Mouse (Mus musculus) kidney, adult 18-20 months (tissue): ENCODE measurements at regions not wholly inside any gene's neighbourhood (a gene's known extent, or its start where the extent isn't known, plus 50 kb on each side); places are given as distances from the start of the nearest gene placed in this dataset.
"Not testable (repeated sequence)": the region's sequence is repeated elsewhere in the genome, so short reads cannot be mapped to it uniquely, and the experiment has no call there.

Experiments used
- DNase-seq: peaks from one replicate; pipeline ENCODE4 v3.0.0; 2021

DNA sequence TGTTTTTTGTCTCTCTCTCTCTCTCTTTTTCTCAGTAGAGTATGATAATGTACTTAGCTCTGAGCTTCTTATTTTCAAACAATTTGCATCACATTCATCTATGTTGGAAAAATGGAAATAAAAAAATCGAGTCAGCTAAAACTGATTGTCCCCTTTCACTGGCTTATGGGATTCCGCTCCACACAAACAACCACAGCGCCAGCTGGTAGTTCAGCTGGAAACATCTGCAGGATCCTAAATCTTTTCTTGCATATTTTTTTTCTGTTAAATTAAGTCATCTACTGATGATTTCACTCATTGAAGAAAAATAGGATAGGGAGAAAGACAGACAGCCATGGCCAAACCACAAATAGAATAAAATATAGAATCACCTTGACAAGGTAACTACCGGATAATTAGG is 414.8 kb downstream of the Ets1 start:
- DNase-seq: no peak

DNA sequence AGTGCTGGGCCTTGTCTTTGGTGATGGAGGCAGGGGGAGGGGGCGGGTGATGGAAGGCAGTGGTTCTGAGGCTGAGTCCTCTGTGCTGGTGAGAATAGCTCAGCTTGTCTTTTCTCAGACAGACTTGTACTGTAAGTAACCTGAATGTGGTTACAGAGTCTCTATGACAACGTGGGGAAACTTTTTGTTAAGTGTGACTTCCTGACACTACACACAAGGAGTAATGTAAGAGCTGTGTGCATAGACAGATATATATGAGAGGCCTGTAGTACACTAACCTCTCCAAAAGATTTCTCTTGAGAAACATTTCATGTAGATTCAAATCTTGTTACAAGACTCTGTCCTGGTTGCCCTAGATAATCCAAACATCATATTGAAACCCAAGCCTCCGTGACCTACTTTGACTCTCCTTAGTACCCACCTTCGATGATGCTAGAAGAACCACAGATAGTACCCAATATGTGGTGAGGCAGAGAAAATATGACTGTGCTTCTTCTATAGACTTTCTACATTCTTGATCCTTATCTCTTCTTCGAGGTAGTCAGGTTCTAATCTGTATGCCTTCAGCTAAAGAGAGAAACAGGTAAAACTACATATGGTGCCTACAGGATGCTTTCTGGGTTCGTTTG is 424.7 kb downstream of the Ets1 start:
- DNase-seq: no peak

DNA sequence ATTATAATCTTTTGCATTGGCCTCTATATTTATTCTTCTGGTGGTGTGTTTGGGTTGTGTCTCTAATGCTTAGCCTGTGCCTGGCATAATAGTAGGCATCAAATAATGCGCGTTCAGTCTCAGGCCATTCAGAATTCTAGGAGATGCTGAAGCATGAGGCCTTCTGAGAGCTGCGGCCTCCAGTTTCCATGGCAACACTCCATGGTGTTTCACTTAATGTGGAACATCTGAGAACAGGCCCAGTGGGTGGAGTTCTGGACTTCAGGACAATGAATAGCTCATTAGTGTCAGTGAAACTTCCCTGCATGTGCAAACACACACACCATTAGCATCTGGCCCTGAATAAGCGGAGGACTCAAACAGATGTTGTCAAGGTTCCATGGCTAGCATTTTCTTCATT is 426.5 kb downstream of the Ets1 start:
- DNase-seq: no peak

DNA sequence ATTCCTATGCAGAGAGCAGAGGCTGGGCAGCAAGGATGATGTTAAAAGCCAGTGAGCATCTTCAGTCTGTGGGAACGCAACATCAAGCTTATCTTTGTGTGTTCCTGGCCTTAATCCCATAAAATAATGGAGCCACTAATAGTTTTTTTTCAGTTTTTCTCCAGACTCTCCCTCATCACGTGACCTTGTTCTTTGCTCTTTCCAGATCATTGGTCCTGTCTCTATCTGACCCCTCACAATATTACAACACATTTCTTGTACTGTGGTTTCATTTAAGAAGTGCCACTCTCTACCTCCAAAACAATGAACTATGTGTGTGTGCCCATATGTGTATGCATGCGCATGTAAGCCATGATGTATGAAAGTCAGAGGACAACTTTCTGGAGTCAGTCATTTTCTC is 429.3 kb downstream of the Ets1 start:
- no peak for DNase-seq

DNA sequence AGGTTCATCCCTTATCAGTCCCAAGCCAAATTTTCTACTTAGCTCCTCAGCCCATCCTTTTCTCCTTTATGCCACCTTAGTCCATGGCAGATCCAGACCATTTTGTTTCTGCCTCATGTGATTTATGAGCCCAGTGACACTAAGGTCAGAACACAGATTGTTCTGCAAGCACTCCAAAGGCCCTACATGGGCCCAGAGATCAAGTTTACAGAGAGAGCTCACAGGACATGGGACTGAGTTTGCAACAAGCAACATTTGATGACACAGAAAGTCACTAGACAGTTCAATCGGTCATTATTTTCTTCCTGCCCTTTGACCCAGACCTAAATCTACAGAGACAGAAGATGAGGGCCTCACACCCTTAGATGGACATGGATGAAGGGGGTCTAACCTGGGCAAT is 431.5 kb downstream of the Ets1 start:
- DNase-seq: no peak

DNA sequence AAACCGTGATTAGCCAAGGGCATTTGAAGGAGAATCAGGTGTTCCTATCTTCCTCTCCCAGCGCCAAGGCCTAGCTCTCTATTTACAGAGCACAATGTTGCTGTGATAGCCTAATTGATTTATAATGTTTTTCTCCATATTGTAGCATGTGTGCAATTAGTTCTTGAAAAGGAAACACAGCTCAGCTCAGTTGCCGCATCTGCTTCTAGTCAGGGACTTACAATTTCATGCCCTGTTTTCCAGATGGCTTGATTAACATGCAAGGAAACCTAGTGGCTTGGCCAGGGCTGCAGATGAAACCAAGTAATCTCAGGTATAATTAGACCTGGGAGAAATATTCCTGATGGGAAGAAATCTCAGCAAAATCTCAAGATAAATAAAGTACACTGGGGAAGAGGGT is 434.1 kb downstream of the Ets1 start:
- no peak for DNase-seq

DNA sequence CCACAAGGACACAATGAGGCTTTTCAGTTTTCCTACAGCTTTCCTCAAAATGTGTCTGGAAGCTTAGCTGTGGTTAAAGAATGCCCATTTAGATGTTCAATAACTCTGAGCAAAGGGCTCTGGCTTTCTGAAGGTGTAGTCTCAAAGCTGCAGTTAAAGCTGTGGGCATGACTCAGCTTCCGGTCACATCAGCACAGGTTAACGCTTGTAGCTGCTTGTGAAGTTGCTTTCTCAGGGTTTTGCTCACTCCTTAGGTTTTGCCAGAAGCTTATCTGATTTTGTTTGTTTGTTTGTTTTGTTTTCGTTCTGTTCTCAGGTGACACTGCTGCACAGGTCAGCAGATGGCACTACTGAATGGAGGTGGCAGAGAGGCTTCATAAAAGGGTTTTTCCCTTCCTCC is 444.2 kb downstream of the Ets1 start:
- no peak for DNase-seq

DNA sequence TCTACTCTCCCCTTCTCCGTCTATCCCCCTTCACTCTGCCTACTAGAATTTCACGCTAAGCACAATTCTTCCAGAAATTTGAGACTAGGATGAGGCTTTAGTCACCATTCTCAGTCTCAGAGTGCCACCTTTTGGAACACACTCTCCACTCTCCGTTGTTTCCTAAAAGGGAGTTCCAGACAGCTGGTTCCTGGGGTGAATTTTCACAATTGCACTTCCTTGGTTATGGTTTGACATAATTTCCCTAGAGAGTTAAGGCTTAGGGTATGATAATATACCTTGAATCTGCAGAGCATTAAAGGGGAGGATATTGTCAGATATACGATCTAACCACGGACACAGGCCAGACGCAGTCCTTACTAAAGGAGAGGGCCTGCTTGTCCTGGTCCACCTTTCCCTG is 444.8 kb downstream of the Ets1 start:
- peak; percentile 30 for DNase-seq

DNA sequence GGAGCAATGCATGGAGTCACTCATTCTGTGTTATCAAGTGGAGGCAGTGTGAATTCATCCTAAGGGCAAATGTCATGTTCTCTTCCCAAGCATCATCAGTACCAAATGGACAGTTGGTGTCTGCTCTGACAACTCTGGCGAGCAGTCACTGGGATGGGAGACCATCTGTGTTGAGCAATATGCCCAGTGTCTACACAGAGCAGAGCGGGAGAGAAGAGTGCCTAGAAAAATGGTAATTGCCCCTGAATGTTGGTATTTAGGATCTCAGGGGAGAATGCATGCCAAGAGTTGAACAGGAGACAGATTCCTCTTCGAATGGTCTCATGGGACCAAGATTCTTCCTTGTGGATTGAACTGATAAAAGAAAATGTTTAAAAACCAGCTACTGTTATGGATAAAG is 454.0 kb downstream of the Ets1 start:
- no peak for DNase-seq

DNA sequence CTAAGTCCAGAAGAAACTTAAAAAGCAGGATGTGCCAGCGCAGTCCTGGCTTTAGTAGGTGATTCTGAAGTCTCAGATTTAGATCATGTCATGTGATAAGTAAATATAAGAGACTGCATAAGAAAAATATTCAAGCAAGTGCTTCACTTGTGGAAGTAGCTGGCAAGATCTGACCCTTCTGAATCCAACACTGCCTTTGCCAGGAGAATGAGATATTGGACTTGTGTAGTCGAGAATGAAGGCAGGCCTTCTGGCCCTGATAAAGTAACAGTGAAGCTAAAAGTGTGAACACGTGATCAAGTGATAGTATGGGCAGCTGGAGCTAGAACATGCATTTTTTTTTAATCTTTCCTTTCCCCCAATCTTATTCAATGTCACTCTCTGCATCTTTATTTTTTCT is 455.6 kb downstream of the Ets1 start:
- no peak for DNase-seq

DNA sequence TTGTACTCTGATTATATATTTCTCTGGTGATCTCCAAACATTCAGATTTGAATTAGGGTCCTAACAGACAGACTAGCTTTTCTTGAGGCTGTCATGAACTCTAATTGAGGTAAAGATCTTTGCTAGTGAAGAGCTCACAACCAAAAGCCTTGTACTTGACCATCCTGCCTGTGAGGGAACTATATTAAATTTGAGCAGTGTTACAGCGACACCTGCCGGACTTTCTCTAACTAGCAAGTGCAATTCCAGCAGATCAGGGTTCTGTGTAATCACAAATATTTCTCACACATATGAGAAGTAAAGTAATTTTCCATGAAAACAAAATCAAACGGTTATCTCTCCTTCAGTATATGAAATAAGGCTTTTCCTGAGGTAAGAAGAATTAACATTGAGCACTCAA is 459.6 kb downstream of the Ets1 start:
- peak; percentile 79 for DNase-seq

DNA sequence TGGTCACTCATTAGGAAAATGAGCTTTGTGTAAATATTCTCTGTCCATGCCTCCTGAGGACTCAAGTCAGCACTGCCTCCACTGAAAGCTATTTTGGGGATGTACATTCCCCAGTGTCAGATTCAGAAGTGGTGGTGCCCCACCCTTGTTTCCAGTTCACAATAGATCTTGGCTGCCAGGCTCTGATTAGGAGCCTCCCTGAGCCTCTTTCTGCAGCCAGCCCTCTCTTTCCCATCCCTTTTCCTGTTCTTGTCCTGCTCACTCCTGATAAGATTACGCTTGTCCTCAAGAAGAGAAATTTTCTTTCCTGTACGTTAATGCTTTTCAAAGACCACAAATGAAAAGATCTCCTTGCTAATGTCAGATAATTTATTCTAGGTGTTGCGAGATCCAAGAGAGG is 465.2 kb downstream of the Ets1 start:
- no peak for DNase-seq

DNA sequence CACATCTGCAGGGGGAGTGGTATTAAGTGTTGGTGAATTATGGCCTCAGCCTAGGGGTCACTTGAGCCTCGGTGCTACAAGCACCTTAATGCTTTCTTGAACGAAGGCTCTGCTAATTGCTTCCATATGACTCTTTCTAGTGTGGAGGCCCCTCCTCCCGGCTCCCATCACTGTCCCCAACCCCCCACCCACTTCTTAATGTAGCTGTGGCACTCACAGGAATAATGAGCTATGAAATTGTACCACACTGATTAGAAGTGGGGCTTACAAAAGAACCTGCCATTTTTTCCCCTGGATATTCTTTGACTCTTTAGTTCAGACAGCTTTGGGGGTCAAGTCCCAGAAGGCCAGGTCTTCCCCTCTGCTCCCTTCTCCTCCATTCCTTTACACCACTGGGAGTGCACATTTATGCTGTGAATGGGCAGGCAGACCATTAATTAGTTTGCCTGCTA is 468.6 kb downstream of the Ets1 start:
- DNase-seq: no peak

DNA sequence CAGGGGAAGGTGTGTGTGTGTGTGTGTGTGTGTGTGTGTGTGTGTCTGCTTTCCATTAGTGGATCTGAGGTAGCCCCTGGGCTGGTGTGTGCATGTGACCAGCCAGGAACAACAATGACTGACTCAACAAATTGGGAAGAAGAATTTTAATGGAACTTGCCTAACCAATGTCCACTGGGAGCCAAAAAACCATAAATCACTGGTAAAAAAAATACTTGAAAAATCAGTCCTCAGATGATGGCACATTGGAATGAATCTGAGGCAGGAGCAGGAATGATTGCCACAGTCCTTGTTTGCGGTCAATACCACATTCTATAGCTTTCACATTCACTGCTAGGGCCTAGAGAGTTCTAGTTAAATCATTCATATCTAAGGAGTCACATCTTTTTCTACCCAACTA is 487.8 kb downstream of the Ets1 start:
- no peak for DNase-seq

DNA sequence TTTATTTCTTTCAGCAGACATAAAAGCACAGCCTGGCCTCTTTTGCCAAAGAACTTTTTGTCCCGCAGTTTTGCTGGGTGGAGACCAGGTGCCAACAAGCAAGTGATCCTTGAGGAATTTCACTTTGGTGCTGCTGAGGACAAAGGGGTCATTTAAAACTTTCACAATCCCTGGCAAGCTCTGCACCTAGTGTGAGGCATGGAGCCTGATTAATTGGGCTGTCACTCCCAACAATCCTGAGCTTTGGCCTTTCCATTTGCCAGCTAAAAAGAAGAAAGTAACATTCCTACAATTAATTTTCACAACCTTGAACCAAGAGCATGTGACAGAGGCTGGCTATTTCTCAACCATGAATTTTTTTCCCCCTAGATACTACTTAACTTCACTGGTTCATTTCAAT is 516.2 kb downstream of the Ets1 start:
- peak; percentile 31 for DNase-seq

DNA sequence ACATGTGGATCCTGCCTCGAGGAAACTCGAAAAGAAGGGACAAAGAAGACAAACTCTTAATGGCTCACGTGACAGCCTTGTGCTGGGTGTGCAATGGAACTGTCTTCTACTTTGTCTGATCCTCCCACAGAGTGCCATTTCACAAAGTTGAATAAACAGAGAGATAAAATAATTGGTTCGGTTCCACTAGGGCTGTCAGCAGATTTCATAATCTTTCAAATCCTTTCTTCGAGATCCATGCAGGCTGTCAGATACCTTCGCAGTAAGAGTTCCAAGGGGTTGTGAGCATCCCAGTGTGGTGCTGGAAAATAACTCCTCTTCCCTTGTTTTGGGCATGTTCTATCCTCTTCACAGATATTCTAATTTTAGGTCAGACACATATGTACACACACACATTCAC is 532.1 kb downstream of the Ets1 start:
- no peak for DNase-seq

DNA sequence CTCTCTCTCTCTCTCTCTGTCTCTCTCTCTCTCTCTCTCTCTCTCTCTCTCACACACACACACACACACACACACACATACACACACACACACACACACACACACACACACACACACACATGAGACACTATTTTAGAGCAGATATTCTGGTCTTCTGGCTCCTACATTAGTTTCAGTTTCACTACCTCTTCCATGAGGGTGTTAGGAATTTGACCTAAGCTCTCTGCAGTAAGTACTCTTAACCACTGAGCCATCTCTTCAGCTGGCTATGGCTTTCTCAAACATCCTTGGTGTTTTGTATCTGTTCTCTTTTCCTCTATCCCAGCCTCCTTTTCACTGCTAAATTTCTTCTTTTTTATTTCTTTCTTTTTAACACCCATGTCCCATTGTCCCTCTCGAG is 533.1 kb downstream of the Ets1 start:
- not testable (repeated sequence) for DNase-seq

DNA sequence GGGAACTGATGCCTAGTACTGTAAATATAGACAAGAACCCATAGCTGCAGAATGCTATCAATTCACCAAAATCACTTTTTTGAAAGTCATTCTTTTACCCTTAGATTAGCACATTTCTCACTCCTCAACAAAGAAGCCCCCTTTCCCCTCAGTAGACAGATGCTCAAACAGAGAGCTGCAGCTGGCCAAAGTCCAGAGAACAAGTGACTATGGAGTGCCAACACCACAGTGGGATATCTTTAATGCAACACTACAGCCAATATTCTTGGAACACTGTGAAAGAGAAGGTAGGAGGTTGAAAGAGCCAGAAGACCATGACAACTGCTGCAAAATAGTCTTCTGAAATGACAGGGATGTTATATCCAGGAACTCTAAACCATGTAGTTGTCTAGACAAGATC is 544.0 kb downstream of the Ets1 start:
- no peak for DNase-seq

DNA sequence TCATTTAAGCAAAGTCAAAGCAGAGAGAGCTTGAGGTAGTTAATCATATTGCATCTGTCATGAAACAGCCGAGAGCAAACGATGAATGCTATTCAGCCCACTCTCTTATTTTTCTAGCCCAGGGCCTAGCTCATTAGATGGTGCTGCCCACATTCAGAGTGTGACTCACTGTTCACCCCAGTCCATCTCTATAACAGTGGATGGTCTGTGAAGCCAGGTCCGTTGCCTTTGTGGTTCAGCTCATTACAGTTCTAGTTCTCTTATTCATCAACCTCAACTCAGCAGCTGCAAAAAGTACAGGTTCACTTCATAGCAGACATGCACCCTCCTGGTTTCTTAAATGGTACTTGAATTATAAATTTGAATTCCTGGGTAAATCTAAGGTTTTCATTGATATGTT is 551.2 kb downstream of the Ets1 start:
- DNase-seq: no peak

DNA sequence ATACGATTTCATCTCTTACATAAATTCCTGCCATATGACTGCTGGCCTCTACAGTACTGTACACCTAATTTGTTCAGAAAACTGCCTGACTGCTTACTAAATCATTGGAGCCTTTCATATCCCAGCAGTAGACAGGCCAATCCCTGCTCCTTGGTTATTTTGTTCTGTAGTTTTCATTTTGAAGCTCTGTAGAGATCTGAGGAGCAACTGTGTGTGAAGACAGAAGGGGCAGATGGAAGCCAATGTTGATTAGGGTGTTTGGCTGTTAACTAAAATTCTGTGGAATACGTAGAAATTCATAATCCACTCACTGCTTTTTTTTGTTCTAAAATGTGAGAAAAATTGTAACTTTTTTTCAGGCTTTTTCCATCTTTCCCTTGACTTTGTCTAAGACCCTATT is 573.1 kb downstream of the Ets1 start:
- no peak for DNase-seq

DNA sequence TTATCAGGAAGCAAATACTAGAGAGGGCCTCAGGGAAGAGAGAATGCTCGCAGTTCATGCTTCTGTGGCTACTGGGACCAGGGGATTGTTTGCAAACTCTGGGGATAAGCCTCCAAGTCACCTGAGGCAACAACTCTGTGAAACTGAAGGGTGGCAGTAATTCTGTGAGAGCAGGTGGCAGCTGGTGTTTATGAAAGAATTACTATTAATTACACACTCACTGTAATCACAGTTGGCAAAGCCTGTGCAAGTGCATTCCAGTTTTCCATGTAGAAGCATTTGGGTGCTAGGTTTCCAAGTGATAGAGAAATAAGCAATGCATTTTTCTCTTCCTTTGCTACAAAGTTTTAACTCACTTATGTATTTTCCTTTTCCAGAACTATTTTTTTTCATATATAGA is 578.5 kb downstream of the Ets1 start:
- DNase-seq: no peak

DNA sequence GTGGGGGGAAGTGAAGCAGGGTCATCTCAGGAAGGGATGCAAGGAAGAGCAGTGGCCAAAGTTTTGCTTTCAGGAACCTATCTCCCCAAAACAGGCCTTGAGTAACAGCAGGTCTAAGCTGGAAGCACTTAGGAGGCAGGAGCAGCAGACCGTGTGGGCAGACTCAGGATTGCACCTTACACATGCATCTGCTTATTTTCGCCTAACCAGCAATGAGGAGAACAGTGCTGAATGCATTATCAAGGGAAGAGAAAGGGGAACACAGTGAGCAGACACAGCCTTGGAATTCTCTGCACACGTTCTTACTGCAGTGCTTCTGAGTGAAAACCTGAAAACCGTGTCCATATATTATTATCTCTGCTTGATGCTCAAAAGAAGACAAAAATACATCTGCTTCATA is 585.0 kb downstream of the Ets1 start:
- no peak for DNase-seq

DNA sequence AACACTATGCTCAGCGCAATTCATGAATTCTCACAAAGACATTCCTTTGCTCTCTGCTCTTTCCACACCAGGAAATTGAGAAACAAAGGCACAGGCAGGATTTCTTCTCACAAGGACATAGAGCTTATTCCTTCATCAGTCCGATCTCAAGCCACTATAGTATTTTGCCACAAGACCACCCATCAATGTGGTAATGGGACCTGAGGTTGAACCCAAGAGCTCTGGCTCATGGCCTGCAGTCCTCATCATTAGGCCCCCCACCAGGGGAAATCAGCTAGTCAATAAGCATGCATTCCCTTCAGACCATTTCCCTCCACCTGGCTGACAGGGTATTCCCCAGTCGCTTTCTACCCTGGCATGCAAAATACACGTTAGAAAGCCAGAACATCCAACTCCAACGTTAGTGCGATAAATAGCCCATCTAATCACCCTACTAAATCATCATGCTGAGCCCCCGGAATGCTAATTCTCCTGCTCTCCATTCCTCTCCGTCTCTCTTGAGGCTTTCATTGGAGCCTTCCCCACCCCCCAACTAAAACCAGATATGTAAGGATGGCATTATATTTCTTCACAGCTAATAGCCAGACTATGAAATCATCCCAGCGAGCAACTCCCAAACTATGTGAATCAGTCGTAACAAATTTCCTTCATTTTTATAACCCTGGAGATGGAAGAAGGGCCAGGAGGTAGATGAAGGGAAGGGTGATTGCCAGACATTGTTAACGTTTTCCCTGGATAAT is 586.2 kb downstream of the Ets1 start:
- DNase-seq: no peak

DNA sequence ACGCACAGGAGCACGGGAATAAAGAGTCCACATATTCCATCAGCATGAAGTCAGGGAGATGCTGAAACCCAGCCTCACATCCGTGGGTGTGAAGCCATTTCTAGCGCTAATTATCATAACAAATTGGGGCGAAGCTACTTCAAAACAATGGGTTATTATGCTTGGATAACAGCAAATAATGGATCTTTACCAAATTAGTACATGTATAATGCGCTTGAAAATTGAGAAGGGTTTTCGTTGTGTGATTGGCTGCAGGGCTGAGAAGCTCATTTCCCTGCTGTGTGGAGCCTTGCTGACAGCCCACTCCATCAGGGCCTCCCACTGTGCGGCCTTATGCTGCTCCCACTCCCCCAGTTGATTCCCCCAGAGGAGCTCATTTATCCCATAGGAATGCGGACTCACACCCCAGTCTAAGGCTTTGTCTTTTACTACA is 597.7 kb downstream of the Ets1 start:
- DNase-seq: no peak

DNA sequence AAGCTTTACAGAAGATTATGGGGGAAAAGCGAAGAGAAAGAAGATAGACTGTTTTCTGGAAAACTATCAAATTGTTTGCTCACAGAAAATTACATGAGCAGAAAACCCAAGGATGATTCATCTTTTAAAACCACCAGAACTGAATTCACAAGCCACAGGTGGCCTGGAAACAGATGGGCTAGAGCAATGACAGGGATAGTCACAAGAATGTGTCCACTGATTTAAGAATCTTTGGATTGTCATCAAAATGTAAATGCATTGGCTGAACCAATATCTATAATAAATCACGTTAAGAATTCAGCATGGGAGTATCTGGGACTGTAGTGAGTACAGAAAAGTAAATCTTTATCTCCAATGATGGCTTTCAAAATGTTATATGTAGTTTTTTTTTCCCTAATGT is 602.2 kb downstream of the Ets1 start:
- DNase-seq: no peak
